Mouse (Mus musculus) stomach, postnatal 0 days (tissue): Measurements from ENCODE around the gene Cobll1.

Experiments
- CTCF ChIP-seq: IDR thresholded peaks from 2 replicates; pipeline ENCODE4 v1.5.1; 2016; ENCODE audit warnings: antibody characterized with exemption, low read depth, mild to moderate bottlenecking, moderate library complexity
- EP300 ChIP-seq: optimal IDR thresholded peaks from 2 replicates; pipeline ENCODE3; 2016; ENCODE audit warnings: antibody characterized with exemption

- no peak for TF ChIP-seq CTCF
- TF ChIP-seq EP300, result no peak
These were observed 11.3 kb downstream of the Cobll1 start for GRCm38 (mm10) chr2:65227898-65228290.
